Mouse (Mus musculus): ENCODE measurements around the gene Zfyve9. TPM values are rescaled to one million over a fixed set of nuclear protein-coding genes. Genes with fewer than 3 reads are reported as not detected.

The Zfyve9 gene
- polyA plus RNA-seq, 1 experiment from 2014 or later, result 3.0 TPM

- ATAC-seq (ENCODE audit: low FRiP score, low TSS enrichment) (peak; percentile 29; the same call in 1 of the 2 replicates), DNase-seq (ENCODE audit: low spot score) (no peak)
- Histone ChIP-seq H3K27me3 (ENCODE audit: control insufficient read depth, insufficient read depth, low read length) (no peaks in the 10 kb centered on the region), H3K4me3 (ENCODE audit: low read depth, low read length) (no peak overlapping the region), H3K27ac (replicated peaks) (no peak overlapping the region), H3K36me3 (ENCODE audit: control insufficient read depth, insufficient read depth, low read length) (peaks cover 5% of the 10 kb centered on the region; the same call in 1 of the 2 replicates), H3K4me2 (replicated peaks; ENCODE audit: low read depth) (no peak overlapping the region), H3K9me3 (ENCODE audit: control insufficient read depth, low read length) (no peaks in the 10 kb centered on the region), H3K9ac (ENCODE audit: low read length) (no peak overlapping the region), H3K4me1 (replicated peaks; ENCODE audit: control insufficient read depth, insufficient read depth) (no peaks in the 10 kb centered on the region)
- peak; percentile 68 for TF ChIP-seq CTCF (IDR thresholded peaks at IDR 0.05; ENCODE audit: low read depth)
- no peak for TF ChIP-seq EP300 (optimal IDR thresholded peaks at IDR 0.05)
- WGBS, result 36% methylated on average over 2 of the region's 2 CpGs
Measured at GRCm38 (mm10) chr4:108664407-108664806, 116.2 kb downstream of the Zfyve9 start.

GRCm38 (mm10) chr4:108638752-108639151, 141.8 kb downstream of the Zfyve9 start:
- no peak for DNase-seq (ENCODE audit: low spot score)
- 74% methylated on average over 5 of the region's 5 CpGs for WGBS
- ATAC-seq (ENCODE audit: low FRiP score, low TSS enrichment), result no peak
- Histone ChIP-seq H3K27me3 (ENCODE audit: control insufficient read depth, insufficient read depth, low read length) (no peaks in the 10 kb centered on the region), H3K9me3 (ENCODE audit: control insufficient read depth, low read length) (no peaks in the 10 kb centered on the region), H3K9ac (ENCODE audit: low read length) (no peak overlapping the region), H3K4me2 (replicated peaks; ENCODE audit: low read depth) (no peak overlapping the region), H3K27ac (replicated peaks) (no peak overlapping the region), H3K4me1 (replicated peaks; ENCODE audit: control insufficient read depth, insufficient read depth) (no peaks in the 10 kb centered on the region), H3K4me3 (ENCODE audit: low read depth, low read length) (no peak overlapping the region), H3K36me3 (ENCODE audit: control insufficient read depth, insufficient read depth, low read length) (peaks cover 10% of the 10 kb centered on the region)
- TF ChIP-seq CTCF (IDR thresholded peaks at IDR 0.05; ENCODE audit: low read depth) (no peak), EP300 (optimal IDR thresholded peaks at IDR 0.05) (no peak)

- no peak overlapping the region for H3K27ac ChIP-seq (replicated peaks)
- no peaks in the 10 kb centered on the region for H3K9me3 ChIP-seq (ENCODE audit: control insufficient read depth, low read length)
- no peak for DNase-seq (ENCODE audit: low spot score)
- ATAC-seq (ENCODE audit: low FRiP score, low TSS enrichment), result no peak
- 81% methylated on average over 3 of the region's 3 CpGs for WGBS
- H3K4me1 ChIP-seq (replicated peaks; ENCODE audit: control insufficient read depth, insufficient read depth), result no peaks in the 10 kb centered on the region
- H3K27me3 ChIP-seq (ENCODE audit: control insufficient read depth, insufficient read depth, low read length), result no peaks in the 10 kb centered on the region
- H3K9ac ChIP-seq (ENCODE audit: low read length), result no peak overlapping the region
- no peak for TF ChIP-seq CTCF (IDR thresholded peaks at IDR 0.05; ENCODE audit: low read depth)
- no peak for TF ChIP-seq EP300 (optimal IDR thresholded peaks at IDR 0.05)
- peaks cover 16% of the 10 kb centered on the region for H3K36me3 ChIP-seq (ENCODE audit: control insufficient read depth, insufficient read depth, low read length)
- H3K4me3 ChIP-seq (ENCODE audit: low read depth, low read length), result no peak overlapping the region
- no peak overlapping the region for H3K4me2 ChIP-seq (replicated peaks; ENCODE audit: low read depth)
Measured at GRCm38 (mm10) chr4:108637721-108638120, 142.9 kb downstream of the Zfyve9 start.

GRCm38 (mm10) chr4:108635101-108635500, 145.5 kb downstream of the Zfyve9 start:
- DNase-seq (ENCODE audit: low spot score), result no peak
- Histone ChIP-seq H3K9me3 (ENCODE audit: control insufficient read depth, low read length) (no peaks in the 10 kb centered on the region), H3K36me3 (ENCODE audit: control insufficient read depth, insufficient read depth, low read length) (peaks cover 26% of the 10 kb centered on the region), H3K4me3 (ENCODE audit: low read depth, low read length) (no peak overlapping the region), H3K27me3 (ENCODE audit: control insufficient read depth, insufficient read depth, low read length) (no peaks in the 10 kb centered on the region), H3K4me1 (replicated peaks; ENCODE audit: control insufficient read depth, insufficient read depth) (no peaks in the 10 kb centered on the region), H3K4me2 (replicated peaks; ENCODE audit: low read depth) (no peak overlapping the region), H3K9ac (ENCODE audit: low read length) (no peak overlapping the region), H3K27ac (replicated peaks) (no peak overlapping the region)
- TF ChIP-seq EP300 (optimal IDR thresholded peaks at IDR 0.05) (no peak), CTCF (IDR thresholded peaks at IDR 0.05; ENCODE audit: low read depth) (no peak)
- ATAC-seq (ENCODE audit: low FRiP score, low TSS enrichment), result no peak

GRCm38 (mm10) chr4:108634696-108635095, 145.9 kb downstream of the Zfyve9 start:
- Histone ChIP-seq H3K4me1 (replicated peaks; ENCODE audit: control insufficient read depth, insufficient read depth) (no peaks in the 10 kb centered on the region), H3K4me2 (replicated peaks; ENCODE audit: low read depth) (no peak overlapping the region), H3K4me3 (ENCODE audit: low read depth, low read length) (no peak overlapping the region), H3K36me3 (ENCODE audit: control insufficient read depth, insufficient read depth, low read length) (peaks cover 26% of the 10 kb centered on the region), H3K27me3 (ENCODE audit: control insufficient read depth, insufficient read depth, low read length) (no peaks in the 10 kb centered on the region), H3K9me3 (ENCODE audit: control insufficient read depth, low read length) (no peaks in the 10 kb centered on the region), H3K27ac (replicated peaks) (no peak overlapping the region), H3K9ac (ENCODE audit: low read length) (no peak overlapping the region)
- ATAC-seq (ENCODE audit: low FRiP score, low TSS enrichment) (no peak), DNase-seq (ENCODE audit: low spot score) (no peak)
- TF ChIP-seq EP300 (optimal IDR thresholded peaks at IDR 0.05), result no peak
- TF ChIP-seq CTCF (IDR thresholded peaks at IDR 0.05; ENCODE audit: low read depth), result no peak
- 74% methylated on average over 4 of the region's 4 CpGs for WGBS

GRCm38 (mm10) chr4:108633703-108634102, 146.9 kb downstream of the Zfyve9 start:
- Histone ChIP-seq H3K9ac (ENCODE audit: low read length) (no peak overlapping the region), H3K36me3 (ENCODE audit: control insufficient read depth, insufficient read depth, low read length) (peaks cover 23% of the 10 kb centered on the region), H3K9me3 (ENCODE audit: control insufficient read depth, low read length) (no peaks in the 10 kb centered on the region), H3K4me3 (ENCODE audit: low read depth, low read length) (no peak overlapping the region), H3K27me3 (ENCODE audit: control insufficient read depth, insufficient read depth, low read length) (no peaks in the 10 kb centered on the region), H3K4me1 (replicated peaks; ENCODE audit: control insufficient read depth, insufficient read depth) (no peaks in the 10 kb centered on the region), H3K4me2 (replicated peaks; ENCODE audit: low read depth) (no peak overlapping the region), H3K27ac (replicated peaks) (no peak overlapping the region)
- DNase-seq (ENCODE audit: low spot score), result no peak
- TF ChIP-seq CTCF (IDR thresholded peaks at IDR 0.05; ENCODE audit: low read depth) (no peak), EP300 (optimal IDR thresholded peaks at IDR 0.05) (no peak)
- 79% methylated on average over 12 of the region's 12 CpGs for WGBS
- 0 out of 2 replicates have a peak, but pooled peaks have one; percentile 12 for ATAC-seq (ENCODE audit: low FRiP score, low TSS enrichment)

All from stomach, postnatal 0 days (tissue).